Mouse (Mus musculus) forebrain, embryonic 10.5 days (tissue): ENCODE results near the gene Kcnd3. TPM values are rescaled to one million over a fixed set of nuclear protein-coding genes. Genes with fewer than 3 reads are reported as not detected.

Source experiments
- DNase-seq: peaks from one replicate; pipeline ENCODE4 v3.0.0-alpha.2; 2017; ENCODE audit warnings: low spot score; ENCODE audit errors: extremely low spot score
- H3K27ac ChIP-seq: fragments of 300-500 bp; sonication (generic); 2 replicates; pipeline ENCODE4 v1.5.1; 2016; ENCODE audit warnings: mild to moderate bottlenecking
- H3K27me3 ChIP-seq: fragments of 300-500 bp; sonication (generic); 2 replicates; pipeline ENCODE4 v1.6.1; 2016; ENCODE audit warnings: mild to moderate bottlenecking; ENCODE audit not compliant: poor library complexity, severe bottlenecking
- H3K36me3 ChIP-seq: fragments of 300-500 bp; sonication (generic); replicated peaks from 2 replicates; pipeline ENCODE4 v1.6.1; 2016; ENCODE audit warnings: mild to moderate bottlenecking, moderate library complexity
- H3K4me1 ChIP-seq: fragments of 300-500 bp; sonication (generic); 2 replicates; pipeline ENCODE4 v1.6.1; 2016
- H3K4me3 ChIP-seq: fragments of 300-500 bp; sonication (generic); 2 replicates; pipeline ENCODE4 v1.5.1; 2016; ENCODE audit warnings: mild to moderate bottlenecking, moderate library complexity
- H3K9me3 ChIP-seq: fragments of 300-500 bp; sonication (generic); 2 replicates; pipeline ENCODE4 v1.6.1; 2016; ENCODE audit warnings: mild to moderate bottlenecking, moderate library complexity
- WGBS: fragments of 180-500 bp; shearing (Covaris S2); methylation state at CpG from one replicate; pipeline ENCODE4 v1.1.7; 2016; 5-methylcytosine and 5-hydroxymethylcytosine counted together
- polyA plus RNA-seq: library from polyadenylated mRNA; unstranded; fragments of >200 nt; fragmentation: Nextera tagmentation; extraction: Ambion mirVana; gene quantifications from 2 replicates; pipeline ENCODE4 v1.2.1, GENCODE M21; 2016

The Kcnd3 gene
- polyA plus RNA-seq, 1 experiment from 2014 or later: 0.31 TPM

GRCm38 (mm10) chr3:105705061-105705549, 253.0 kb downstream of the Kcnd3 start:
- Histone ChIP-seq H3K4me1 (peaks cover 55% of the 10 kb centered on the region), H3K4me3 (peak overlapping the region; percentile 60), H3K9me3 (no peaks in the 10 kb centered on the region), H3K27me3 (peaks cover 60% of the 10 kb centered on the region), H3K27ac (peak overlapping the region; percentile 79), H3K36me3 (no peaks in the 10 kb centered on the region)
- whole genome bisulfite sequencing: under 1% methylated on average over 27 of the region's 28 CpGs
- no peak for DNase-seq

- H3K36me3 ChIP-seq: no peaks in the 10 kb centered on the region
Measured at GRCm38 (mm10) chr3:105705561-105705960, 253.4 kb downstream of the Kcnd3 start.

GRCm38 (mm10) chr3:105706366-105707020, 254.4 kb downstream of the Kcnd3 start:
- no peak for DNase-seq
- H3K9me3 ChIP-seq: no peaks in the 10 kb centered on the region
- H3K4me1 ChIP-seq: peaks cover 51% of the 10 kb centered on the region
- no peak overlapping the region for H3K27ac ChIP-seq
- WGBS: 33% methylated on average over 4 of the region's 4 CpGs
- peak overlapping the region; percentile 60; the same call in 1 of the 2 replicates for H3K4me3 ChIP-seq
- peaks cover 63% of the 10 kb centered on the region for H3K27me3 ChIP-seq
- H3K36me3 ChIP-seq: no peaks in the 10 kb centered on the region

More at GRCm38 (mm10) chr3:105705561-105705960, 253.4 kb downstream of the Kcnd3 start:
- Histone ChIP-seq H3K4me3 (peak overlapping the region; percentile 60), H3K9me3 (no peaks in the 10 kb centered on the region), H3K27ac (peak overlapping the region; percentile 79), H3K4me1 (peaks cover 55% of the 10 kb centered on the region), H3K27me3 (peaks cover 65% of the 10 kb centered on the region)
- WGBS: 17% methylated on average over 3 of the region's 3 CpGs
- no peak for DNase-seq

- H3K4me3 ChIP-seq: no peak overlapping the region
- peaks cover 51% of the 10 kb centered on the region for H3K4me1 ChIP-seq
- no peak overlapping the region for H3K27ac ChIP-seq
- H3K27me3 ChIP-seq: peaks cover 52% of the 10 kb centered on the region
- H3K9me3 ChIP-seq: no peaks in the 10 kb centered on the region
- WGBS: 8% methylated on average over 7 of the region's 7 CpGs
- no peaks in the 10 kb centered on the region for H3K36me3 ChIP-seq
- DNase-seq: no peak
Measured at GRCm38 (mm10) chr3:105707590-105707989, 255.5 kb downstream of the Kcnd3 start.

- no peak overlapping the region for H3K4me3 ChIP-seq
- H3K27ac ChIP-seq: no peak overlapping the region
- H3K4me1 ChIP-seq: peaks cover 57% of the 10 kb centered on the region
- peaks cover 34% of the 10 kb centered on the region for H3K27me3 ChIP-seq
- no peaks in the 10 kb centered on the region for H3K36me3 ChIP-seq
- no peaks in the 10 kb centered on the region for H3K9me3 ChIP-seq
- no peak for DNase-seq
- WGBS: 91% methylated on average over 6 of the region's 6 CpGs
Measured at GRCm38 (mm10) chr3:105710246-105710645, 258.1 kb downstream of the Kcnd3 start.

- DNase-seq: no peak
- 73% methylated on average over 7 of the region's 7 CpGs for WGBS
- Histone ChIP-seq H3K27ac (no peak overlapping the region), H3K4me1 (peaks cover 54% of the 10 kb centered on the region), H3K9me3 (no peaks in the 10 kb centered on the region), H3K27me3 (peaks cover 19% of the 10 kb centered on the region), H3K36me3 (no peaks in the 10 kb centered on the region), H3K4me3 (no peak overlapping the region)
Measured at GRCm38 (mm10) chr3:105711741-105712140, 259.6 kb downstream of the Kcnd3 start.

- H3K4me3 ChIP-seq: no peak overlapping the region
- H3K9me3 ChIP-seq: no peaks in the 10 kb centered on the region
- H3K4me1 ChIP-seq: peaks cover 51% of the 10 kb centered on the region
- no peak overlapping the region for H3K27ac ChIP-seq
- DNase-seq: no peak
- 0 out of 2 replicates have a peak, but pooled peaks cover 8% of the 10 kb centered on the region for H3K27me3 ChIP-seq
- no peaks in the 10 kb centered on the region for H3K36me3 ChIP-seq
Measured at GRCm38 (mm10) chr3:105712827-105713226, 260.7 kb downstream of the Kcnd3 start.

- Histone ChIP-seq H3K4me1 (peaks cover 52% of the 10 kb centered on the region), H3K36me3 (no peaks in the 10 kb centered on the region), H3K27me3 (0 out of 2 replicates have a peak, but pooled peaks cover 7% of the 10 kb centered on the region), H3K4me3 (peak overlapping the region; percentile 8; the same call in 1 of the 2 replicates), H3K27ac (peak overlapping the region; percentile 75), H3K9me3 (no peaks in the 10 kb centered on the region)
- DNase-seq: no peak
- 17% methylated on average over 8 of the region's 8 CpGs for WGBS
Measured at GRCm38 (mm10) chr3:105714091-105714819, 262.1 kb downstream of the Kcnd3 start.

GRCm38 (mm10) chr3:105714820-105715167, 262.7 kb downstream of the Kcnd3 start:
- DNase-seq: no peak
- Histone ChIP-seq H3K4me1 (peaks cover 52% of the 10 kb centered on the region), H3K27ac (peak overlapping the region; percentile 75; the same call in 1 of the 2 replicates)

GRCm38 (mm10) chr3:105716353-105717000, 264.3 kb downstream of the Kcnd3 start:
- peaks cover 60% of the 10 kb centered on the region for H3K4me1 ChIP-seq
- no peak overlapping the region for H3K4me3 ChIP-seq
- 63% methylated on average over 18 of the region's 18 CpGs for WGBS
- no peak for DNase-seq
- H3K9me3 ChIP-seq: no peaks in the 10 kb centered on the region
- H3K27ac ChIP-seq: 0 out of 2 replicates have a peak overlapping the region, but pooled peaks have one; percentile 12
- H3K36me3 ChIP-seq: no peaks in the 10 kb centered on the region
- no peaks in the 10 kb centered on the region for H3K27me3 ChIP-seq

More at GRCm38 (mm10) chr3:105714820-105715167, 262.7 kb downstream of the Kcnd3 start:
- Histone ChIP-seq H3K27me3 (0 out of 2 replicates have a peak, but pooled peaks cover 7% of the 10 kb centered on the region), H3K9me3 (no peaks in the 10 kb centered on the region), H3K4me3 (no peak overlapping the region), H3K36me3 (no peaks in the 10 kb centered on the region)

GRCm38 (mm10) chr3:105717856-105718555, 265.9 kb downstream of the Kcnd3 start:
- peaks cover 56% of the 10 kb centered on the region for H3K4me1 ChIP-seq
- no peak for DNase-seq
- H3K36me3 ChIP-seq: no peaks in the 10 kb centered on the region
- no peaks in the 10 kb centered on the region for H3K9me3 ChIP-seq
- 62% methylated on average over 11 of the region's 11 CpGs for WGBS
- H3K27me3 ChIP-seq: no peaks in the 10 kb centered on the region
- H3K4me3 ChIP-seq: no peak overlapping the region
- peak overlapping the region; percentile 54 for H3K27ac ChIP-seq

- Histone ChIP-seq H3K27ac (no peak overlapping the region), H3K4me1 (peaks cover 49% of the 10 kb centered on the region)
- WGBS: 56% methylated on average over 4 of the region's 4 CpGs
Measured at GRCm38 (mm10) chr3:105718746-105719145, 266.6 kb downstream of the Kcnd3 start.

More at GRCm38 (mm10) chr3:105718746-105719145, 266.6 kb downstream of the Kcnd3 start:
- Histone ChIP-seq H3K9me3 (no peaks in the 10 kb centered on the region), H3K27me3 (no peaks in the 10 kb centered on the region), H3K36me3 (no peaks in the 10 kb centered on the region), H3K4me3 (no peak overlapping the region)
- no peak for DNase-seq
